9 mouse cellular contexts compared by ENCODE assay signal in the genomic region with DNA sequence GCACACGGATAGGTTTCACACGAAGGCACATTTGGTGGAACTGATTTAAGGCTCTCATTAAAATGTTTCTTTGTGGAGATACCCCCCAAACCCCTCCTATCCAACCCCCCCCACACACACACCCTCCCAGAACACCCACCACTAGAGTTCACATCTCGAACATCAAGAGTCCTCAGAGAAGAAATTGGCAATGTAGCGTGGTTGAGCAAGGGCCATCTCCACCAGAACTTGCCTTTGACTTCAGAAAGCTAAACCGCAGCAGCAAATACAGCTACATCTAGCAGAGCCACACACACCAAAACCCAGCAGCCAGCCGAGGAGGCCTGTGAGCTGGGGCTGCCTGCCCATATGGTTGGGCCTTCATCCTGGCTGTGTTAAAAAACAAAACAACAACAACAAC. TPM values are rescaled to one million over a fixed set of nuclear protein-coding genes. Genes with fewer than 3 reads are reported as not detected.
DNase-seq lines count a peak whose midpoint lies in the region; ATAC-seq and TF ChIP-seq lines count a peak whose summit lies in the region.
"Had no signal": no experiment of that assay in that cellular context is flagged by ENCODE, and none has a peak within 500 bp of the region (broad histone marks: within the 10 kb centered on the region; RNA-seq: fewer than 3 reads in every experiment).

No protein-coding gene starts in this region.

- no peak for DNase-seq in lung, embryonic 14.5 days
- no peak for DNase-seq in lung, postnatal 14 days
- peak; percentile 43 for DNase-seq in lung, postnatal 10 days
- no peak for DNase-seq in B cell, adult 2 months
- DNase-seq in adrenal gland, postnatal 4 days (ENCODE audit: low spot score in 2 of 2): no peak

- H3K9ac ChIP-seq in lung, embryonic 14.5 days: peak overlapping the region; percentile 99
- H3K9ac ChIP-seq in hindbrain, embryonic 12.5 days: peak overlapping the region; percentile 95

- no peak for TF ChIP-seq CTCF in lung, embryonic 14.5 days (IDR thresholded peaks at IDR 0.05; ENCODE audit: low read depth)

- H3K27me3 ChIP-seq in lung, embryonic 14.5 days (ENCODE audit: insufficient read depth, low read length): no peaks in the 10 kb centered on the region
- no peaks in the 10 kb centered on the region for H3K27me3 ChIP-seq in hindbrain, embryonic 12.5 days
- H3K27me3 ChIP-seq: Patski had no signal

- peak overlapping the region; percentile 96 for H3K4me3 ChIP-seq in lung, embryonic 14.5 days (ENCODE audit: low read depth, low read length)
- H3K4me3 ChIP-seq in hindbrain, embryonic 12.5 days: peak overlapping the region; percentile 94

- H3K9me3 ChIP-seq in lung, embryonic 14.5 days (ENCODE audit: low read depth, low read length): no peaks in the 10 kb centered on the region
- H3K9me3 ChIP-seq in hindbrain, embryonic 12.5 days (replicated peaks): no peaks in the 10 kb centered on the region

- no peak for ATAC-seq in lung, embryonic 14.5 days (ENCODE audit: insufficient read depth)
- no peak for ATAC-seq in hindbrain, embryonic 12.5 days (ENCODE audit: low FRiP score)
- ATAC-seq in monocyte, adult 5-6 weeks (replicated peaks; ENCODE audit: insufficient number of reproducible peaks, low FRiP score, low TSS enrichment, poor library complexity, severe bottlenecking): no peak
- ATAC-seq: Patski had no signal

- peaks cover 57% of the 10 kb centered on the region for H3K4me1 ChIP-seq in lung, embryonic 14.5 days (ENCODE audit: insufficient read depth)
- peaks cover 70% of the 10 kb centered on the region for H3K4me1 ChIP-seq in hindbrain, embryonic 12.5 days

- peak overlapping the region; percentile 25; the same call in 1 of the 2 replicates for H3K27ac ChIP-seq in lung, embryonic 14.5 days (ENCODE audit: low read depth)
- H3K27ac ChIP-seq in hindbrain, embryonic 12.5 days: no peak overlapping the region
- H3K27ac ChIP-seq: layer of hippocampus, adult 2 months had no signal

- H3K4me2 ChIP-seq in lung, embryonic 14.5 days: peak overlapping the region; percentile 86
- H3K4me2 ChIP-seq in hindbrain, embryonic 12.5 days (replicated peaks): peak overlapping the region; percentile 84

- 25% methylated on average over 6 of the region's 6 CpGs for WGBS in lung, embryonic 14.5 days
- WGBS in hindbrain, embryonic 12.5 days: 57% methylated on average over 6 of the region's 6 CpGs

- H3K36me3 ChIP-seq in lung, embryonic 14.5 days (ENCODE audit: insufficient read depth): no peaks in the 10 kb centered on the region
- H3K36me3 ChIP-seq in hindbrain, embryonic 12.5 days: peaks cover 14% of the 10 kb centered on the region

RNA-seq across cellular contexts. Expression of a gene that starts 1.9 kb away (rescaled TPM):
- polyA plus RNA-seq in lung, embryonic 14.5 days (2014; fragmentation: Nextera tagmentation; extraction: Ambion mirVana): 79.5 and 99.3 TPM in 2 replicates
- 80.9 and 81.9 TPM in 2 replicates for polyA plus RNA-seq in hindbrain, embryonic 12.5 days (2016; fragmentation: Nextera tagmentation; extraction: Ambion mirVana)
- total RNA-seq in monocyte, adult 5-6 weeks (2017): not detected in 3 replicates
- total RNA-seq in adrenal gland, postnatal 4 days (2021): 10 to 100 TPM; 42.2 to 54.1 TPM

RNA-seq across cellular contexts. Expression of a gene that starts 18.4 kb away (rescaled TPM):
- 20.2 and 21.4 TPM in 2 replicates for polyA plus RNA-seq in lung, embryonic 14.5 days (2014; fragmentation: Nextera tagmentation; extraction: Ambion mirVana)
- polyA plus RNA-seq in hindbrain, embryonic 12.5 days (2016; fragmentation: Nextera tagmentation; extraction: Ambion mirVana): 37.8 and 40.0 TPM in 2 replicates
- 15.6 to 18.9 TPM (median 18.5 TPM) in 3 replicates for total RNA-seq in monocyte, adult 5-6 weeks (2017)
- total RNA-seq in adrenal gland, postnatal 4 days (2021): 10 to 100 TPM; 33.5 to 34.3 TPM

RNA-seq across cellular contexts. Expression of a gene that starts 18.6 kb away (rescaled TPM):
- polyA plus RNA-seq in lung, embryonic 14.5 days (2014; fragmentation: Nextera tagmentation; extraction: Ambion mirVana): 113 and 114 TPM in 2 replicates
- 79.7 and 88.2 TPM in 2 replicates for polyA plus RNA-seq in hindbrain, embryonic 12.5 days (2016; fragmentation: Nextera tagmentation; extraction: Ambion mirVana)
- total RNA-seq in monocyte, adult 5-6 weeks (2017): 26.1 to 33.3 TPM (median 28.5 TPM) in 3 replicates
- total RNA-seq in adrenal gland, postnatal 4 days (2021): 100 to 1,000 TPM; 109 to 135 TPM

RNA-seq across cellular contexts. Expression of a gene that starts 22.7 kb away (rescaled TPM):
- polyA plus RNA-seq in lung, embryonic 14.5 days (2014; fragmentation: Nextera tagmentation; extraction: Ambion mirVana): 36.6 TPM in 2 replicates
- 52.1 and 53.0 TPM in 2 replicates for polyA plus RNA-seq in hindbrain, embryonic 12.5 days (2016; fragmentation: Nextera tagmentation; extraction: Ambion mirVana)
- total RNA-seq in monocyte, adult 5-6 weeks (2017): 2.0 to 3.2 TPM (median 3.2 TPM) in 3 replicates
- total RNA-seq in adrenal gland, postnatal 4 days (2021): 10 to 100 TPM; 88.3 to 97.5 TPM

RNA-seq across cellular contexts. Expression of a gene that starts 46.7 kb away (rescaled TPM):
- polyA plus RNA-seq in lung, embryonic 14.5 days (2014; fragmentation: Nextera tagmentation; extraction: Ambion mirVana): 47.6 and 48.5 TPM in 2 replicates
- polyA plus RNA-seq in hindbrain, embryonic 12.5 days (2016; fragmentation: Nextera tagmentation; extraction: Ambion mirVana): 54.2 and 61.8 TPM in 2 replicates
- 52.8 to 99.5 TPM (median 65.5 TPM) in 3 replicates for total RNA-seq in monocyte, adult 5-6 weeks (2017)
- total RNA-seq in adrenal gland, postnatal 4 days (2021): 10 to 100 TPM; 25.2 to 26.9 TPM

Comparison
In these comparisons a context has a peak if more than half of its experiments do, and no peak if none do; other contexts are left out.
1. RNA of a gene that starts 1.9 kb away (total RNA-seq): 42.2 to 54.1 TPM in adrenal gland, postnatal 4 days; not detected in monocyte, adult 5-6 weeks; every median in the first group is over 10 times any median in the second.